Mouse (Mus musculus): ENCODE results near the gene Rnf180.
"Not testable (repeated sequence)": the region's sequence is repeated elsewhere in the genome, so short reads cannot be mapped to it uniquely, and the experiment has no call there.

Rnf180 gene

GRCm38 (mm10) chr13:105294715-105295114, at the start of gene Rnf180:
Gene Rnf180 (minus strand): TSS chr13:105294815.
- no peak for DNase-seq (ENCODE audit: low spot score in 2 of 2)

- no peak for DNase-seq (ENCODE audit: low spot score in 2 of 2)
Observed at GRCm38 (mm10) chr13:105331199-105331968, 36.8 kb upstream of the Rnf180 start.

- no peak for DNase-seq (ENCODE audit: low spot score in 2 of 2)
Observed at GRCm38 (mm10) chr13:105326946-105327345, 32.3 kb upstream of the Rnf180 start.

DNA sequence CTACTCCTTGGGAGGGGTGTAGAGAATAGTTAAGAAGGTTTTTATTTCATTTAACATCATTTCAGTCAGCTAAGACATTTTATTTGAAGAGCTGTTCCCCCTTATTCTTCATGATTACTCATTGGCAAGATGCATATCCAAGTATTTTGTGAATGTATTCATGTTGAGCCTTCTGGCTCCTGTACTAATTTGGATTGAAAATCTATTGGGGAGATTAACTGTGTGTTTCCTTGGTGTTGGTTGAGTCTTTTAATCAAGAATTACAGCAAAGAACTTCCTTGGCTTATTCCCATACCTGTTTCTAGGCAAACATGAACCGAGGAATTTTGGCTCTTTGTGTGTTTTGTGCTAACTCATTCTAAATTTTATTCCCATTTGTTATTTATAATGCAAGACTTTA, 22.3 kb upstream of the Rnf180 start:
- no peak for DNase-seq (ENCODE audit: low spot score in 2 of 2)

- DNase-seq (ENCODE audit: low spot score in 2 of 2) = no peak
Observed at GRCm38 (mm10) chr13:105316009-105316408, 21.4 kb upstream of the Rnf180 start.

GRCm38 (mm10) chr13:105312763-105313162, 18.1 kb upstream of the Rnf180 start:
- no peak for DNase-seq (ENCODE audit: low spot score in 2 of 2)

DNA sequence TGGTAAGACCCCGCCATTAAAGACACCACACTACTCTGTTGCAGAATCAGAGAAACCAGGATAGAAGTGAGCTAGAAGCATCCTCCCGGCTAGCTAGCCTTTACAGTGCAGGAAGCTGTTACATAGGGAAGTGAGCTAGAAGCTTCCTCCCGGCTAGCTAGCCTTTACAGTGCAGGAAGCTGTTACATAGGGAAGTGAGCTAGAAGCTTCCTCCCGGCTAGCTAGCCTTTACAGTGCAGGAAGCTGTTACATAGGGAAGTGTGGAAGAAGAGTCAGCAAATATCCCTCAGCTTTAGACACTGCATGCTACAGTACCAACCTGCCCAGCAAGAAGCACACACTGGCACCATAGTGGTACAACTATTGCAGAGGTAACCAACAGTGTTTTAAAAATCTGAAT, 15.9 kb upstream of the Rnf180 start:
- not testable (repeated sequence) for DNase-seq (ENCODE audit: low spot score in 2 of 2)

DNA sequence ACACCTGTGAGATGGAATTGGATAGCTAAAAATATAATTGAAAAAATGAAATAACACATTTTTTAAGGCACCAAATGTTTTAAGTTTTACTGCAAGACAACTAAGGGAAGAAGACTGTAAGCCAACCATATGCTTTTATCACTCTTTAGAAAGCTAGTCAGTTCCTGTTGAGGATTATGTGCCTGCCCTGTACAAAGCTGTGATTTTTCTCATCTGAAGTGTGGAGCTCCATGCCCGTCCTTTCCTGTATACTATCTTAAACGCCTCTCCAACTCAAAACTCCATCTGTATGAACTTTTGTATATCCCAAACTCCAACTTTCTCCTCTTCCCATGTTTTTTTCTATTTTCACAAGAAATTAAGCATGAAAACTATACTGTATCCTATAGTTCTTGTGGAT, 10.9 kb upstream of the Rnf180 start:
- no peak for DNase-seq (ENCODE audit: low spot score in 2 of 2)

DNA sequence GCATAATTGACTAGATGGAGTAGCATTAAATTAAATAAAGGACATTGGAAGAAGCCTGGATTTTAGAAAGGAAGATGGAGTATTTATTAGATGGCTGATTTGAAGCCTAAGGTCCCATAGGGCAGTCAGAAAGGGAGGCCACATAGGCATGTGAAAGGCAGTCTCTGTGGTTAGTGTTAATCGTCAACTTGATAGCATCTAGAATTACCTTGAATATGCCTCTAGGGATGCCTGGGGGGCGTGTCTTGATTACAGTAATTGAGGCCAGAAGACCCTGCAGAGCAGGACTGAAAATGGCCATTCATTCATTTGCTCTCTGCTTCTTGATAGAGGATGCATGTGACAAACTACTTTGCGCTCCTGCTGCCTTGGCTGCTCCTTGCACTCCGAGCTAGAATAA, 9.4 kb upstream of the Rnf180 start:
- DNase-seq (ENCODE audit: low spot score in 2 of 2) = no peak

DNA sequence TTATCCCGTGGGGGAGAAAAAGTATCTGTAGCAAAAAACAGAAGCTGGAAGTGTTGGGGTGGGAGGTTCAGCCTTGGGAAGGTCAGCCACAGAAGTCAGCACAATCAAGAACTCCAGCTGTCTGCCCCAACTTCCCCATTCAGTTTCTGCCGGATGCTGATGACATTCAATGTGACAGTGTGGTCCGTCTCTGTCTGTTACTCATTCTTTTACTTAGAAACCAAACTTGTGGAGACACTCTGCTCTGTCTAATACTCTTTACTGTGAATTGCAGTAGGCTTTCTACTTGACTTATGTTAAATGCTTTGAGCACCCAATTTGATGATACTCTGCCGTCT, 5.4 kb upstream of the Rnf180 start:
- DNase-seq (ENCODE audit: low spot score in 2 of 2) = no peak

- DNase-seq (ENCODE audit: low spot score in 2 of 2) = no peak
Observed at GRCm38 (mm10) chr13:105299162-105300008, 4.8 kb upstream of the Rnf180 start.

GRCm38 (mm10) chr13:105293781-105294667, 591 bp downstream of the Rnf180 start:
- peak; percentile 23 to 54 for DNase-seq (ENCODE audit: low spot score in 2 of 2)

GRCm38 (mm10) chr13:105291816-105292215, 2.8 kb downstream of the Rnf180 start:
- peak; percentile 61 to 69 for DNase-seq (ENCODE audit: low spot score in 2 of 2)

DNA sequence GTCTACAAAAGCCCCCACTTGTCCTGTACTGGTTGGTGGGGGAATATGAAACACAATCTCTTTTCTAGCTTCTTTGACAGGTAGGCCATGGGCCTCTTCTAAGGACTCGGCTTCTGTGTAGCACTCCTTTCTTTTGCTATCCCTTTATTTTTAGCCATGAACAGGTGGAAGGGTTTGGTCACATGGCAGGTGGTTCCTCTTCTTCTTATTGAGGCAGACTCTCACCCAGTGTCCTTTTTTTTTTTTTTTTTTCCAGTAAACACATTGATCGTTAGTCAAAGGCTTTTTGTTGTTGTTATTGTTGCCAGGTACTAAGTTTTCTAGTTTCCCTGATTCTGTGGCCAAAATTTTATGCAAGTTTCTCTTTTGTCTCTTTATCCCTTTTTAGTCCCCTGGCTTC, 4.0 kb downstream of the Rnf180 start:
- DNase-seq (ENCODE audit: low spot score in 2 of 2) = no peak

DNA sequence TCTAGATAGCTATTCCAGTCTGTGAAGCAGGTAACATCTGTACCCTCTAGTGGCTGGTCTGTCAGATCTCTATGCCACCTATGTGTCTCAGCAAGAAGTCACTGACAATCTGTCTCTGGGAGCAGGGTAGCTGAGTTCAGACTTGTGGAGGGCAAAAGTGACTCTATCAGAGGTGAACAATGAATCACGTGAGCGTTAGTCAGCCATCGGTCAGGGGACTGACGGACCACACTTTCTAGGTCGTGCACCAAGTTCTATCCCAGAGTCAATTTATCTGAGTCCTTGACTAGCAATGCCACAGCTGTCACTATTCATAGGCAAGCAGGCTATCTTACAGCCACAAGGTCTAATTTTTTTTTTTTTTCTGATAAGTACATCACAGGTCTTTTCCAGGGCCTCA, 4.6 kb downstream of the Rnf180 start:
- no peak for DNase-seq (ENCODE audit: low spot score in 2 of 2)

GRCm38 (mm10) chr13:105279397-105280018, 15.1 kb downstream of the Rnf180 start:
- no peak for DNase-seq (ENCODE audit: low spot score in 2 of 2)

DNA sequence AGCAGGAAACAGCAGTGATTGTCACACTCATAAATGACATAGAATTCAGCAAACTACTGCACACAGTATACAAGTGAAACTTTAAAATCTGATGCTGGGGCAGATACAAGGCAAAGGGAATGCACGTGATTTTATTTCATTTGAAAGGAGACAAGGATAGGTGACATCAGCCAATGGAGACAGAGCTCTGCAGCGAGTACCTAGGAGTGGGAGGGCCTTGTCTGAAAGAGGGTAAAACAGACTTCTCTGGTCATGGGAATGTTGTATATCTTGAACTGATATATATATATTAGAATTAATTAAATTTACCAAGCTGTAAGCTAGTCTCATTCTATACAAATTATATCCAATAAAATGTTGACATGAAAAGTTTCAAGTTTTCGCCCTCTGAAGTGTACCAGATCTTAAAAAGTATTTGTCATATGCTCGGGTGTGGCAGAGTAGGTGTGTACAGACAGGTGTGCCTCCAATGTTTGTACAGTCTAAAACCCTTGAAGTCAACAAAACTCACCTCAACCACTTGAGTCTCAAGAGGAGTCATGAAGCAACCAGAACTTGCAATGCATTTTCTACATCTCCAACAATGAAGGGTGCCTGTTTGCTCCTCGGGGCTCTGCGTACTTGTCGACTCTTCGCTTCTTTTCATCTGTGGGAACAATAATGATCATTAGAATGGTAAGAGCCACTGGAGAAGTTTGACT, 24.1 kb downstream of the Rnf180 start:
- no peak for DNase-seq (ENCODE audit: low spot score in 2 of 2)

- DNase-seq (ENCODE audit: low spot score in 2 of 2) = no peak
Observed at GRCm38 (mm10) chr13:105267464-105267863, 27.2 kb downstream of the Rnf180 start.

GRCm38 (mm10) chr13:105266746-105267145, 27.9 kb downstream of the Rnf180 start:
- peak; percentile 19 to 32 for DNase-seq (ENCODE audit: low spot score in 2 of 2)

- DNase-seq (ENCODE audit: low spot score in 2 of 2) = no peak
Observed at GRCm38 (mm10) chr13:105256757-105257433, 37.7 kb downstream of the Rnf180 start.
